Mouse (Mus musculus) left cerebral cortex, adult 9 months (tissue): ENCODE results near the gene Ccdc63.
A peak's percentile ranks its signal among the peaks of the same experiment; 100 is the strongest.
"Not testable (repeated sequence)": the region's sequence is repeated elsewhere in the genome, so short reads cannot be mapped to it uniquely, and the experiment has no call there.

Experiments
- DNase-seq, 2 experiments: peaks; one replicate each; pipeline ENCODE4 v3.0.0; 2022; ENCODE audit warnings: low spot score in 2 of 2

The Ccdc63 gene

GRCm38 (mm10) chr5:122148107-122148506, 7.5 kb upstream of the Ccdc63 start:
- no peak for DNase-seq

DNA sequence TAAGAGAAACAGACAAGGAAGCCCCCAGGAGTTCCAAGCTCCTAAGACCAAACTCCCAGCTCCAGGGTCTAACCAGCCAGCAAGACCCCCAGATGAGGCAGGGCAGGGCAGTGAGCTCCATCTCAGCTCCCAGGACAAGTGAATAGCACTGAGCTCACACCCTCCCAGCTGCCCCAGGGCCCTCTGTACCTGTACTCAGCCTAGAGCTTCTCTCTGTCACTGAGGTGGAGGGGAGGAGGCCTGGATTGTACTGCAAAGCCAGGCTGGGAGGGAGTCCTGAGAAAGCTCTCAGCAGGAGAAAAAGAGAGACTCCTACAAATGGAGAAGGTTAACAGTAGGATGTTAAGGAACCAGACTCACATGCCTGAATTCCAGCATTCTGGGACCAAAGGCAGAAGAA, 6.0 kb upstream of the Ccdc63 start:
- no peak for DNase-seq

- DNase-seq, result peak in 1 of 2 experiments; percentile 30
Observed at GRCm38 (mm10) chr5:122146056-122146580, 5.5 kb upstream of the Ccdc63 start.

DNA sequence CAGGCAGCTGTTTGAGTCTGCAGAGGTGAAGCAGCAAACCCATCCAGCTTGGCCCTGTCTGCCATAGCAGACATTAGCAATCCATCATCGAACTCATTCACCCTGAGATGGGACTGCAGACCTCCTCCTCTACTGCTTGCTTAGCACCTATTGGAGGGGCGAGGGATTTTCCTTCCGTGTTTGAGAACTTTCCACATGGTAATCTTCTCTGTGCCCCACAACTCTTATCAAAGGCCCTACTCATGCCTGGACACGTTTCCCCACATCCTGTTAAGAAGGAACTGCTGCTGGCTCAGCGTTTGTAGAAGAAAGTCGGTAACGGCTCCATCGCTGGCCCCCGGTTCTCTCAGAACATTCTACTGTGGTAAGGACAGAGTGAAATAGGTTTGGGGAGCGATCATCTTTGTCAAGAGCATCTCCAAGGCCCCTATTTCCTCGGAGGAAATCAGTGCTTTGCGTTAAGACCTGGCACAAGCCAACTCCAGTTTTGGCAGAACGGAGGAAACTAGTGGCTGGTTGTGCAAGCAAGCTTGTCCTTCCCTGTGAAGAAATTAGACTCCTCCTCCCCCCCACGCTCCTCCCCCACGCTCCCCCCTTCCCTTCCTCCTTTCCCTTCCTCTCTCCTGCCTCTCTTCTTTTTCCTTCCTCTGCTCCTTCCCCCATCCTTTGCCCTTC, 4.9 kb upstream of the Ccdc63 start:
- DNase-seq, result no peak

- no peak for DNase-seq
Observed at GRCm38 (mm10) chr5:122144825-122145224, 4.2 kb upstream of the Ccdc63 start.

DNA sequence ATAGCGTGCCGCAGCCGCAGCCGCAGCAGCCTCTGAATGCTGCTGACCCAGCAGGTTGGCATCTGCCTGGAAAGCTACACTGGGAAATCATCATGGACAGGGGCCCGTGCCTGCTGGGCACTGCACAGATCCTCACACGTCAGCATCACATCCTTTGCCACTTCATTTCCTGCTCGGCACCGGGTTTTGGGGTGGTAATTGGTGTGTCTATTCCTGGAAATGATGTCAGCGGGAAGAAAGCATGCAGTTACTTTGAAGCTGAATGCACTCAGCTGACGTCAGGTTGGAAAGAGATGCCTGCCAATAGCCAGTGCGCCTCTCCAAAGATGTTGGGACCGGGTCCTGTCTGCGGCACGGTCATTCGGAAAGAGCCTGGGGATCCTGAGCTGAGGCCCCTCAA, 2.9 kb upstream of the Ccdc63 start:
- peak in 1 of 2 experiments; percentile 56 for DNase-seq

GRCm38 (mm10) chr5:122142230-122142992, 1.8 kb upstream of the Ccdc63 start:
- DNase-seq, result peak in 1 of 2 experiments; percentile 42

GRCm38 (mm10) chr5:122139771-122140170, 852 bp downstream of the Ccdc63 start:
- not testable (repeated sequence) for DNase-seq

- no peak for DNase-seq
Observed at GRCm38 (mm10) chr5:122138856-122139255, 1.8 kb downstream of the Ccdc63 start.

DNA sequence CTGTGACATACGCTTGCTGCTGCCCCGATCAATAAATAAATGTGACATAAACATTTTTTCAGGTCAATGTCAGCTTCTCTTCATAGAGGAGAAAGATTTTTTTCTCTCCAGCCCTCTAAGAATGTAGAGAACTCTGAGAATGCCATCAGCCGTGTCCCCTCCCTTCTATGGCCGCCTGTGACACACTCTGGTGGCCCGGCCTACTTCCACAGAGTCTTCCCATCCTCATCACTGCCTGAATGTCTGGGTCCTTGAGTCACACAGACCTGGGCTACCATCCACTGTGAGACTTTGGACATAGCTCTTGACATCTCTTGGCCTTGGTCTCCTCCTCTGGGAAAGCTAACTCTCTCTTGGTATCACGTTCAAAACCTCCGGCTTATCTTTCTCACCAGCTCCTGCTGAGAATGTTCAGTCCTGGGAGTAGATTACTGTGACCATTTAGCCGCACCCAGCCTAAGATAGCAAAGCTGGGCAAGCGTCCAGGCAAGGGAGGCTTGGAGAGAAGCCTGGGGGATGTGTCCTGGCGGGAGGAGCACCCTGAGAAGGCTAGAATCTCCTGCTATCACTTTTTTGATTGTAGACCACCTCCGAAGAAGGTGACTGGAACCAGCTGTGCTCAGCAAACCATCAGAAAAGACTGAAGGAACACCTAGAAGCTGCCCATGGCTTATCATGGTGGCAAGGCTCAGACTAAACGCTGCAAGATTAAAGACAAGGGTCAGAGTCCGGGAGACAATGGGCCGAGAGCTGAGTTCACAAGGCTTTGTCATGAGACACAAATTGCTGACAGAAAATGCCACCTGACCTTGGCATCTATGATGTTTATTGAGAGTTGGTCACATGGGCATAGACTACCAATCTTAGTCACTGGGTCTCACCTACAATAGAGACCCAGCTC, 3.9 kb downstream of the Ccdc63 start:
- DNase-seq, result no peak

DNA sequence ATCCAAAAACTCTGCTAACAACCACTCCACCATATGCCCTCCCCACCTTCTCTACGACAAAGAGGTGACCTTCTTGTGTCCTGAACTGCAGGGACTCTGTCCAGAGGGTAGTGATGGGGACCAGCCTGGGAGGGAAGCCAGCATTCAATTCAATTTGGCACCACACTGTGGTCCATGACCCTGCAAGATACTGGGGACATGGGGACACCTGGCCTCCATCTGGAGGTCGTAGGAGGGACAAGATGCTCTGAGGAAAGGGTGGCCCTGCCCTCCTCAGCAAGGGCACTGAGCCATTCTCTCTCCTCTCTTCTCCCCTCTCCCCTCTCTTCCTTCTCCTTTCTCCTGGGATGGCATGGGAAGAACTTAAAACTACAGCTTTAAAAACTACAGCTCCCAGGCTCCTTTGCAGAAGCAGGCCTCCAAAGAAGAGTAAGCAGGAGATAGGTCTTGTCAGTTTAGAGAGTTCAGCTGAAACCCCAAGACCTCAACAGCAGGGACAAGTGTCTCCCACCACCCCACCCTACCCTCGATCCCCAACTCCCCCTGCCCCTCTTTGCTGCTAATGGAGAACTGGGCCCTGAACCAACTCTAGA, 5.2 kb downstream of the Ccdc63 start:
- no peak for DNase-seq

DNA sequence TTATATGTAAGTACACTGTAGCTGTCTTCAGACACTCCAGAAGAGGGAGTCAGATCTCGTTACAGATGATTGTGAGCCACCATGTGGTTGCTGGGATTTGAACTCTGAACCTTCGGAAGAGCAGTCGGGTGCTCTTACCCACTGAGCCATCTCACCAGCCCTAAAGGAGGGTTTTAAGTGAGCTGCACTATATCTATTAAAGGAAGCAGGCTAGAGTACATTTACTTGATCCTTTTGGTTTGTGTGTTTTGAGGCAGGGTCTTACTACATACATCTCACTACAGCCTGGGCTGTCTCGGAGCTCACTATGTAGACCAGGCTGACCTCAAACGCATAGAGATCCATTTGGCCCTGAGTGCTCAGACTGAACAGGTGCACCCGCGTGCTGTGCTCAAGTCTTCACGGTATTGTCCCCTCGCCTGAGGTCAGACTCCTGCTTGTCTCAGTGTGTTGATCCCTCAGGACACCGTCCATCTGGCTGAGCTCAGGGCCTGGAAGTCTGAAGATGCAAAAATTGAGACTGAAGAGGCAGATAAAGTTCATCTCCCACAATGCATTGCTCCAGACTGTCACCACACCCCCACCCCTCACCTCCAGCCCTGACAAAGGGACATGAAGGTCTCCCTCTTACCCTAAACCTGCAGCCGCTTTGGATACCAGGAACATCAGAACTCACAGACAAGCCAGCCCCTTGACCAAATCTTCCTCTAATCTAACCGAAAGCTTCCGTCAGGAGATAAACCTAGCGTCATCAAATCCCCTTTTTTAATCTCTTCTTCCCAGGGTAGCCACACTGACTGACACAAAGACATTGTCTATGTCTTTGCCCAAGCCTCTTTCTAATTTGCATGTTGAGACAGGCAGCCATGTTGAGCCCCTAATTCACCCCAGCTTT, 6.0 kb downstream of the Ccdc63 start:
- DNase-seq, result no peak

DNA sequence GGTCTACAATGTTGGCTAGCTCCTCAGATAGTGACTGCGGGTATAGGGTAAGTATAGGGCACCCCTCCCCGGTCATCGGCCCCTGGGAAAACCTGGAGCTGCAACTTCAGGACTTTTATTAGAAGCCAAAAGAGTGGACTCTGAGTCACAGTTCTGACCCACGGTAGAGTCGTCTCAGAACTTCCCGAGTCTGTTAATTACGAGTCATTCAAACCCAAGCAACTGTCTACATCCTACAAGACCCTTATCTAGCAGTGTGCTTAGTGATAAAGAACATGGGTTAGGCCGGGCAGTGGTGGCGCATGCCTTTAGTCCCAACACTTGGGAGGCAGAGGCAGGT, 7.6 kb downstream of the Ccdc63 start:
- DNase-seq, result no peak

- DNase-seq, result no peak
Observed at GRCm38 (mm10) chr5:122132167-122133049, 8.2 kb downstream of the Ccdc63 start.

GRCm38 (mm10) chr5:122131076-122132051, 9.3 kb downstream of the Ccdc63 start:
- DNase-seq, result peak in 1 of 2 experiments; percentile 85

GRCm38 (mm10) chr5:122130341-122130998, 10.2 kb downstream of the Ccdc63 start:
- DNase-seq, result peak in 1 of 2 experiments; percentile 24

DNA sequence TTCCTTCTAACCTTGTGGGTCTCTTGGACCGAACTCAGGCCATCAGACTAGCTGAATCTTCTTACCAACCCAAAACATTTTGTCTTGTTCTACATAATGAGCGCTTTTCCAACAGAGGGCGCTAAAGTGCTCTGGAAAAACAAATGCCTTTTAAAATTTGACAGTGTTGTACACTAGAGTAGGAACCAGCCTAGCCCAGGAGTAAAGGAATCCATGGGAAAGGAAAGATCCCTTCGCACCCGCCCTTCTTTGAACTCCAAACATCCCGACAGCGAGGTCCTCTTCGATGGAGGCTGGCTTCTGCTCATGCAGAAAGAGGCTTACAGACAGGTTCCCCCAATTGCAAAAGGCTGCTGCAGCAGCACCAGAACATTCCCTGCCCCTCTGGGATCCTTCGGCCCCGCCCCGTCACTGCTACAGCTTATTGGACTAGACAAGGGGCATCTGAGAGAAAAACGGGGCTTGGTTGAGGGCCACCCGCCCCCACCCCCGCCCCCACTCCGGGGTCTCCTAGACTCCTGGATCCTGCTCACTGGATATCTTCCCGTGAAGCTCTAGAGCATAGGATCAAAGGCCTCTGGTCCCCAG, 11.5 kb downstream of the Ccdc63 start:
- peak in 1 of 2 experiments; percentile 88 for DNase-seq
